Mouse (Mus musculus) spleen, adult 2 months (tissue): ENCODE measurements around the gene Ppp1r1b. TPM values are rescaled to one million over a fixed set of nuclear protein-coding genes. Genes with fewer than 3 reads are reported as not detected.

Experiments used
- DNase-seq, 2 experiments: peaks; one replicate each; pipeline versions ENCODE4 v3.0.0 to v3.0.0-alpha.2; 2012 to 2021; ENCODE audit warnings: low spot score in 2 of 2, low read depth in 1 of 2
- H3K27ac ChIP-seq: fragments of 200-500 bp; 2 replicates; pipeline ENCODE4 v1.5.1; 2012; ENCODE audit warnings: low read length, inconsistent platforms; ENCODE audit not compliant: insufficient read depth
- H3K27me3 ChIP-seq: fragments of 200-500 bp; 2 replicates; pipeline ENCODE4 v1.6.1; 2012; ENCODE audit warnings: mild to moderate bottlenecking, moderate library complexity, low read length, inconsistent platforms; ENCODE audit not compliant: control insufficient read depth, insufficient read depth
- H3K36me3 ChIP-seq: fragments of 200-500 bp; 2 replicates; pipeline ENCODE4 v1.6.1; 2012; ENCODE audit warnings: mild to moderate bottlenecking, low read length, inconsistent platforms; ENCODE audit not compliant: control insufficient read depth, insufficient read depth
- H3K4me1 ChIP-seq: fragments of 200-500 bp; 2 replicates; pipeline ENCODE4 v1.6.1; 2011; ENCODE audit warnings: inconsistent platforms; ENCODE audit not compliant: control insufficient read depth, insufficient read depth, insufficient read length
- H3K4me3 ChIP-seq: fragments of 200-500 bp; 2 replicates; pipeline ENCODE4 v1.5.1; 2011; ENCODE audit warnings: mild to moderate bottlenecking, inconsistent platforms; ENCODE audit not compliant: insufficient read depth, insufficient read length; ENCODE audit errors: extremely low read depth
- CTCF ChIP-seq: fragments of 200-500 bp; IDR thresholded peaks from 2 replicates; pipeline ENCODE4 v1.5.1; 2011; ENCODE audit warnings: mild to moderate bottlenecking, inconsistent platforms; ENCODE audit not compliant: insufficient read depth, insufficient read length, insufficient replicate concordance; ENCODE audit errors: extremely low read depth
- POLR2A ChIP-seq: fragments of 200-500 bp; IDR thresholded peaks from 2 replicates; pipeline ENCODE4 v1.6.1; 2011; ENCODE audit warnings: low read depth, low read length, inconsistent platforms
- WGBS: fragments of 180-500 bp; shearing (Covaris S2); methylation state at CpG from one replicate; pipeline ENCODE4 v1.1.7; 2018; 5-methylcytosine and 5-hydroxymethylcytosine counted together
- polyA plus RNA-seq: library from polyadenylated mRNA; depleted of rRNA; stranded (reverse); fragments of >200 nt; gene quantifications from 2 replicates; pipeline ENCODE4 v1.2.3, GENCODE M21; 2012

Gene Ppp1r1b
- polyA plus RNA-seq, 1 experiment = 0.44 TPM

GRCm38 (mm10) chr11:98339679-98340287, 8.4 kb upstream of the Ppp1r1b start:
- Histone ChIP-seq H3K36me3 (no peaks in the 10 kb centered on the region), H3K27me3 (peaks cover 19% of the 10 kb centered on the region), H3K4me3 (no peak overlapping the region), H3K27ac (no peak overlapping the region), H3K4me1 (peaks cover 8% of the 10 kb centered on the region)
- peak; percentile 29 to 43 for DNase-seq
- WGBS = 8% methylated on average over 11 of the region's 11 CpGs
- TF ChIP-seq POLR2A = no peak
- TF ChIP-seq CTCF = no peak

- Histone ChIP-seq H3K36me3 (no peaks in the 10 kb centered on the region), H3K27me3 (peaks cover 14% of the 10 kb centered on the region), H3K4me1 (peaks cover 8% of the 10 kb centered on the region), H3K4me3 (no peak overlapping the region), H3K27ac (no peak overlapping the region)
- 21% methylated on average over 4 of the region's 4 CpGs for WGBS
- no peak for DNase-seq
- TF ChIP-seq POLR2A = no peak
- no peak for TF ChIP-seq CTCF
Measured at GRCm38 (mm10) chr11:98340597-98340996, 7.6 kb upstream of the Ppp1r1b start.

GRCm38 (mm10) chr11:98341174-98341573, 7.0 kb upstream of the Ppp1r1b start:
- H3K4me3 ChIP-seq = no peak overlapping the region
- no peak overlapping the region for H3K27ac ChIP-seq
- H3K27me3 ChIP-seq = peaks cover 16% of the 10 kb centered on the region
- TF ChIP-seq CTCF (no peak), POLR2A (no peak)
- H3K4me1 ChIP-seq = peaks cover 8% of the 10 kb centered on the region
- 68% methylated on average over 4 of the region's 4 CpGs for WGBS
- no peak for DNase-seq
- no peaks in the 10 kb centered on the region for H3K36me3 ChIP-seq

GRCm38 (mm10) chr11:98342000-98342945, 5.9 kb upstream of the Ppp1r1b start:
- H3K4me1 ChIP-seq = peaks cover 8% of the 10 kb centered on the region
- H3K27me3 ChIP-seq = peaks cover 17% of the 10 kb centered on the region
- DNase-seq = peak; percentile 70 to 79
- WGBS = 7% methylated on average over 29 of the region's 29 CpGs
- H3K27ac ChIP-seq = no peak overlapping the region
- no peak overlapping the region for H3K4me3 ChIP-seq
- peak; percentile 99 for TF ChIP-seq CTCF
- no peak for TF ChIP-seq POLR2A
- H3K36me3 ChIP-seq = no peaks in the 10 kb centered on the region

- Histone ChIP-seq H3K4me1 (peaks cover 6% of the 10 kb centered on the region), H3K36me3 (no peaks in the 10 kb centered on the region), H3K4me3 (no peak overlapping the region), H3K27me3 (peaks cover 19% of the 10 kb centered on the region), H3K27ac (no peak overlapping the region)
- 2% methylated on average over 14 of the region's 14 CpGs for WGBS
- TF ChIP-seq POLR2A (no peak), CTCF (peak; percentile 67)
- peak in 1 of 2 experiments; percentile 75 for DNase-seq
Measured at GRCm38 (mm10) chr11:98345253-98345652, 3.0 kb upstream of the Ppp1r1b start.

GRCm38 (mm10) chr11:98346168-98346567, 2.0 kb upstream of the Ppp1r1b start:
- no peak for DNase-seq
- H3K27me3 ChIP-seq = peaks cover 19% of the 10 kb centered on the region
- no peaks in the 10 kb centered on the region for H3K36me3 ChIP-seq
- TF ChIP-seq POLR2A (no peak), CTCF (no peak)
- no peak overlapping the region for H3K27ac ChIP-seq
- peaks cover 5% of the 10 kb centered on the region; the same call in 1 of the 2 replicates for H3K4me1 ChIP-seq
- 19% methylated on average over 9 of the region's 9 CpGs for WGBS
- H3K4me3 ChIP-seq = no peak overlapping the region

GRCm38 (mm10) chr11:98347385-98348082, 670 bp upstream of the Ppp1r1b start:
- DNase-seq = no peak
- WGBS = 22% methylated on average over 11 of the region's 12 CpGs
- TF ChIP-seq CTCF (no peak), POLR2A (no peak)
- H3K27me3 ChIP-seq = peaks cover 19% of the 10 kb centered on the region
- no peaks in the 10 kb centered on the region for H3K36me3 ChIP-seq
- H3K4me3 ChIP-seq = no peak overlapping the region
- peaks cover 5% of the 10 kb centered on the region; the same call in 1 of the 2 replicates for H3K4me1 ChIP-seq
- H3K27ac ChIP-seq = no peak overlapping the region
